In the genomic region with DNA sequence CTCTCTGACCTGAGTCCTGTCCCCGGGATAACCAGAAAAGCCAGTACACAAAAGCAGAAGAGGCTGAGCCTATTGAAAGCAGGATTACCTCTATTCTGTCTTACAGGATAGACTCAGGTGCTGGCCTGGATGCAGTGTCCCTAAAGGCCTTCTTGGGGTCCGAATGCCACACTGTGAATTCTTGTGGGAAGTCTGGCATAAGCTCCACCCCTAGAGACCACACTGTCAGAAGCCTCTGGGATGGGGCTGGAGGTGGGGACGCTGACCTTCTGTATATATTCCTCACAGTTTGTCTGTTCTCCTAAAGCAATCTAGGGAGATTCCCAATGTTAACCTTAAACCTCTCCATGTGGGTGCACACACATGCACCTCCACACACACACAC, we compare ENCODE assay signal across 12 mouse cellular contexts. TPM values are rescaled to one million over a fixed set of nuclear protein-coding genes. Genes with fewer than 3 reads are reported as not detected.
DNase-seq lines count a peak whose midpoint lies in the region; ATAC-seq and TF ChIP-seq lines count a peak whose summit lies in the region.
"Had no signal": no experiment of that assay in that cellular context is flagged by ENCODE, and none has a peak within 500 bp of the region (broad histone marks: within the 10 kb centered on the region; RNA-seq: fewer than 3 reads in every experiment).

No protein-coding gene starts in this region.

- peak overlapping the region; percentile 82; the same call in 1 of the 2 replicates for H3K27ac ChIP-seq in heart, embryonic 10.5 days
- peak overlapping the region; percentile 64; the same call in 1 of the 2 replicates for H3K27ac ChIP-seq in lung, embryonic 15.5 days
- H3K27ac ChIP-seq in heart, postnatal 0 days (ENCODE audit: low read depth) = peak overlapping the region; percentile 92
- H3K27ac ChIP-seq in liver, embryonic 16.5 days (ENCODE audit: low read length) = peak overlapping the region; percentile 85
- H3K27ac ChIP-seq: forebrain, embryonic 13.5 days had no signal

- DNase-seq in heart, embryonic 10.5 days (ENCODE audit: low spot score) = no peak
- DNase-seq in heart, postnatal 10 days = no peak
- DNase-seq in lung, postnatal 4 days = no peak
- no peak for DNase-seq in heart, postnatal 0 days (ENCODE audit: low spot score)
- DNase-seq in cerebellum, postnatal 4 days (ENCODE audit: low spot score in 2 of 2) = no peak
- DNase-seq in left cerebral cortex, adult 8-10 months (ENCODE audit: low spot score in 2 of 2) = no peak
- DNase-seq: layer of hippocampus, postnatal 36 days; thymus, postnatal 14 days had no signal

- WGBS in heart, embryonic 10.5 days = 58% methylated on average over 3 of the region's 3 CpGs
- 49% methylated on average over 3 of the region's 3 CpGs for WGBS in lung, embryonic 15.5 days
- WGBS in heart, postnatal 0 days = 63% methylated on average over 3 of the region's 3 CpGs
- 47% methylated on average over 3 of the region's 3 CpGs for WGBS in liver, embryonic 16.5 days (ENCODE audit: insufficient replicate concordance)

- H3K9ac ChIP-seq in lung, embryonic 15.5 days = no peak overlapping the region
- H3K9ac ChIP-seq in heart, postnatal 0 days (replicated peaks; ENCODE audit: low read depth, low read length) = no peak overlapping the region
- H3K9ac ChIP-seq in liver, embryonic 16.5 days (ENCODE audit: low read depth, low read length) = peak overlapping the region; percentile 38; the same call in 1 of the 2 replicates
- H3K9ac ChIP-seq: forebrain, embryonic 13.5 days had no signal

- no peaks in the 10 kb centered on the region for H3K9me3 ChIP-seq in heart, embryonic 10.5 days
- no peaks in the 10 kb centered on the region for H3K9me3 ChIP-seq in lung, embryonic 15.5 days
- no peaks in the 10 kb centered on the region for H3K9me3 ChIP-seq in heart, postnatal 0 days (replicated peaks; ENCODE audit: control insufficient read depth, low read length)
- H3K9me3 ChIP-seq in liver, embryonic 16.5 days (replicated peaks; ENCODE audit: control insufficient read depth, low read length) = no peaks in the 10 kb centered on the region
- H3K9me3 ChIP-seq: forebrain, embryonic 13.5 days had no signal

- peaks cover 33% of the 10 kb centered on the region for H3K4me1 ChIP-seq in heart, embryonic 10.5 days
- peaks cover 29% of the 10 kb centered on the region for H3K4me1 ChIP-seq in lung, embryonic 15.5 days
- peaks cover 47% of the 10 kb centered on the region for H3K4me1 ChIP-seq in heart, postnatal 0 days (ENCODE audit: control insufficient read depth, insufficient read depth)
- H3K4me1 ChIP-seq in liver, embryonic 16.5 days (ENCODE audit: control insufficient read depth, low read depth, low read length) = peaks cover 37% of the 10 kb centered on the region
- H3K4me1 ChIP-seq: forebrain, embryonic 13.5 days had no signal

- 0 out of 2 replicates have a peak, but pooled peaks have one; percentile 0 for ATAC-seq in lung, embryonic 15.5 days (ENCODE audit: borderline replicate concordance, extremely low read depth, low FRiP score, low TSS enrichment)
- no peak for ATAC-seq in heart, postnatal 0 days (ENCODE audit: insufficient read depth, low read depth)
- ATAC-seq in liver, embryonic 16.5 days (ENCODE audit: low read depth) = no peak
- ATAC-seq: inflammation-experienced regulatory T-cells, adult 6 months had no signal

- intact Hi-C loops in heart, postnatal 10 days (cut with DNase I) = loop anchor here (1.0 to 5.0 kb wide), 2 partner anchors 56 to 62 kb away; no protein-coding TSS in a partner anchor

- no peaks in the 10 kb centered on the region for H3K36me3 ChIP-seq in heart, embryonic 10.5 days
- H3K36me3 ChIP-seq in lung, embryonic 15.5 days = no peaks in the 10 kb centered on the region
- no peaks in the 10 kb centered on the region for H3K36me3 ChIP-seq in heart, postnatal 0 days (replicated peaks; ENCODE audit: control insufficient read depth, insufficient read depth, low read length)
- H3K36me3 ChIP-seq in liver, embryonic 16.5 days (ENCODE audit: control insufficient read depth, insufficient read depth) = no peaks in the 10 kb centered on the region

- no peak overlapping the region for H3K4me3 ChIP-seq in heart, embryonic 10.5 days
- no peak overlapping the region for H3K4me3 ChIP-seq in lung, embryonic 15.5 days
- H3K4me3 ChIP-seq in heart, postnatal 0 days (ENCODE audit: low read depth, low read length) = no peak overlapping the region
- no peak overlapping the region for H3K4me3 ChIP-seq in liver, embryonic 16.5 days (ENCODE audit: low read depth, low read length)
- H3K4me3 ChIP-seq: forebrain, embryonic 13.5 days had no signal

- no peaks in the 10 kb centered on the region for H3K27me3 ChIP-seq in heart, embryonic 10.5 days (ENCODE audit: insufficient read depth, poor library complexity, severe bottlenecking)
- no peaks in the 10 kb centered on the region for H3K27me3 ChIP-seq in lung, embryonic 15.5 days
- H3K27me3 ChIP-seq in heart, postnatal 0 days (ENCODE audit: control insufficient read depth, insufficient read depth, low read length) = no peaks in the 10 kb centered on the region
- H3K27me3 ChIP-seq in liver, embryonic 16.5 days (ENCODE audit: control insufficient read depth, insufficient read depth, low read depth, low read length) = no peaks in the 10 kb centered on the region
- H3K27me3 ChIP-seq: forebrain, embryonic 13.5 days had no signal

- no peak for TF ChIP-seq EP300 in heart, postnatal 0 days (IDR thresholded peaks at IDR 0.05; ENCODE audit: low read depth)

- no peak for TF ChIP-seq CTCF in heart, postnatal 0 days (IDR thresholded peaks at IDR 0.05; ENCODE audit: low read depth)

- H3K4me2 ChIP-seq in lung, embryonic 15.5 days = no peak overlapping the region
- no peak overlapping the region for H3K4me2 ChIP-seq in heart, postnatal 0 days (ENCODE audit: low read depth, low read length)
- H3K4me2 ChIP-seq in liver, embryonic 16.5 days (ENCODE audit: low read depth, low read length) = peak overlapping the region; percentile 50
- H3K4me2 ChIP-seq: forebrain, embryonic 13.5 days had no signal

RNA-seq across cellular contexts. Expression of gene Dhrs3, which starts 57.7 kb away (rescaled TPM):
- polyA plus RNA-seq in heart, embryonic 10.5 days (2016; fragmentation: Nextera tagmentation; extraction: Ambion mirVana) = 7.0 and 21.2 TPM in 2 replicates
- 10 to 100 TPM; 90.2 to 95.2 TPM for total RNA-seq in heart, postnatal 10 days (2021)
- polyA plus RNA-seq in lung, embryonic 15.5 days (2015; fragmentation: Nextera tagmentation; extraction: Ambion mirVana) = 51.6 and 53.0 TPM in 2 replicates
- total RNA-seq in heart, postnatal 0 days (2014; rRNA removed; ENCODE audit: low replicate concordance) = 17.3 and 45.0 TPM in 2 replicates
- 39.0 and 46.6 TPM in 2 replicates for polyA plus RNA-seq in heart, postnatal 0 days (2015; fragmentation: Nextera tagmentation; extraction: Ambion mirVana)
- polyA plus RNA-seq in liver, embryonic 16.5 days (2015; fragmentation: Nextera tagmentation; extraction: Ambion mirVana) = 35.3 and 39.2 TPM in 2 replicates
- total RNA-seq in left cerebral cortex, adult 8-10 months (2022) = 10 to 100 TPM; 30.2 to 35.8 (median 32.5) TPM
